8 mouse cellular contexts compared by ENCODE assay signal in genomic region chr10:25250108-25250507, GRCm38 (mm10). TPM values are rescaled to one million over a fixed set of nuclear protein-coding genes. Genes with fewer than 3 reads are reported as not detected.
DNase-seq lines count a peak whose midpoint lies in the region; ATAC-seq and TF ChIP-seq lines count a peak whose summit lies in the region.

No protein-coding gene starts in this region.

- intact Hi-C loops in left cerebral cortex, postnatal 4 days (cut with DNase I) = no loop called here

- H3K4me1 ChIP-seq in forebrain, embryonic 11.5 days (replicated peaks; ENCODE audit: control insufficient read depth, insufficient read depth, low read length) = no peaks in the 10 kb centered on the region
- H3K4me1 ChIP-seq in hindbrain, embryonic 14.5 days (replicated peaks; ENCODE audit: control insufficient read depth, insufficient read depth, low read length) = no peaks in the 10 kb centered on the region
- no peaks in the 10 kb centered on the region for H3K4me1 ChIP-seq in midbrain, embryonic 15.5 days
- no peaks in the 10 kb centered on the region for H3K4me1 ChIP-seq in thymus, adult 2 months (replicated peaks; ENCODE audit: control insufficient read depth, insufficient read depth, low read length)

- DNase-seq in urinary bladder, postnatal 25 days (ENCODE audit: low spot score) = peak; percentile 54
- DNase-seq in urinary bladder, adult 2 months (ENCODE audit: low spot score) = no peak
- DNase-seq in c-Kit-positive CD71-positive TER-119-negative erythroid progenitor cells, embryonic 14.5 days (ENCODE audit: low read depth) = peak; percentile 57
- peak; percentile 85 for DNase-seq in forebrain, embryonic 11.5 days (ENCODE audit: low spot score)
- DNase-seq in hindbrain, embryonic 14.5 days (ENCODE audit: low spot score) = peak; percentile 59
- peak; percentile 73 for DNase-seq in left cerebral cortex, postnatal 4 days
- DNase-seq in thymus, adult 2 months = peak; percentile 55

- H3K4me3 ChIP-seq in forebrain, embryonic 11.5 days (ENCODE audit: low read depth, low read length) = no peak overlapping the region
- H3K4me3 ChIP-seq in hindbrain, embryonic 14.5 days (replicated peaks; ENCODE audit: low read length) = no peak overlapping the region
- H3K4me3 ChIP-seq in midbrain, embryonic 15.5 days = no peak overlapping the region
- H3K4me3 ChIP-seq in thymus, adult 2 months (ENCODE audit: control insufficient read depth, insufficient read depth, low read length) = no peak overlapping the region

- 42% methylated on average over 12 of the region's 12 CpGs for WGBS in forebrain, embryonic 11.5 days
- WGBS in hindbrain, embryonic 14.5 days = 53% methylated on average over 12 of the region's 12 CpGs
- 44% methylated on average over 12 of the region's 12 CpGs for WGBS in midbrain, embryonic 15.5 days
- WGBS in thymus, adult 2 months = 80% methylated on average over 12 of the region's 12 CpGs

- TF ChIP-seq POLR2A in thymus, adult 2 months (IDR thresholded peaks at IDR 0.05; ENCODE audit: control insufficient read depth, extremely low read depth, insufficient read depth, low read length, poor library complexity) = no peak

- peak; percentile 82 for TF ChIP-seq CTCF in thymus, adult 2 months (IDR thresholded peaks at IDR 0.05; ENCODE audit: borderline replicate concordance, control insufficient read depth, extremely low read depth, insufficient read depth, low read length, poor library complexity)

- H3K4me2 ChIP-seq in forebrain, embryonic 11.5 days (ENCODE audit: low read depth, low read length, severe bottlenecking) = no peak overlapping the region
- H3K4me2 ChIP-seq in hindbrain, embryonic 14.5 days (replicated peaks) = no peak overlapping the region
- no peak overlapping the region for H3K4me2 ChIP-seq in midbrain, embryonic 15.5 days

- no peak for ATAC-seq in forebrain, embryonic 11.5 days (replicated peaks; ENCODE audit: low FRiP score)
- 0 out of 2 replicates have a peak, but pooled peaks have one; percentile 24 for ATAC-seq in hindbrain, embryonic 14.5 days (ENCODE audit: low FRiP score)
- ATAC-seq in midbrain, embryonic 15.5 days (replicated peaks) = peak; percentile 62; the same call in 1 of the 2 replicates

- no peak overlapping the region for H3K27ac ChIP-seq in forebrain, embryonic 11.5 days (ENCODE audit: low read depth, low read length)
- no peak overlapping the region for H3K27ac ChIP-seq in hindbrain, embryonic 14.5 days
- H3K27ac ChIP-seq in midbrain, embryonic 15.5 days = no peak overlapping the region
- H3K27ac ChIP-seq in thymus, adult 2 months (ENCODE audit: control insufficient read depth, insufficient read depth, low read length) = no peak overlapping the region

- H3K9ac ChIP-seq in forebrain, embryonic 11.5 days (ENCODE audit: low read length) = no peak overlapping the region
- no peak overlapping the region for H3K9ac ChIP-seq in hindbrain, embryonic 14.5 days
- no peak overlapping the region for H3K9ac ChIP-seq in midbrain, embryonic 15.5 days

- no peaks in the 10 kb centered on the region for H3K27me3 ChIP-seq in forebrain, embryonic 11.5 days (ENCODE audit: control insufficient read depth, insufficient read depth, low read length)
- H3K27me3 ChIP-seq in hindbrain, embryonic 14.5 days (ENCODE audit: control insufficient read depth, insufficient read depth, low read length) = no peaks in the 10 kb centered on the region
- H3K27me3 ChIP-seq in midbrain, embryonic 15.5 days (replicated peaks) = no peaks in the 10 kb centered on the region
- no peaks in the 10 kb centered on the region for H3K27me3 ChIP-seq in thymus, adult 2 months (ENCODE audit: control insufficient read depth, insufficient read depth, low read length)

- no peaks in the 10 kb centered on the region for H3K9me3 ChIP-seq in forebrain, embryonic 11.5 days (ENCODE audit: control insufficient read depth, low read length)
- no peaks in the 10 kb centered on the region for H3K9me3 ChIP-seq in hindbrain, embryonic 14.5 days (ENCODE audit: control insufficient read depth, low read length)
- no peaks in the 10 kb centered on the region for H3K9me3 ChIP-seq in midbrain, embryonic 15.5 days

- no peaks in the 10 kb centered on the region for H3K36me3 ChIP-seq in forebrain, embryonic 11.5 days (ENCODE audit: control insufficient read depth, insufficient read depth, low read length)
- no peaks in the 10 kb centered on the region for H3K36me3 ChIP-seq in hindbrain, embryonic 14.5 days (replicated peaks; ENCODE audit: control insufficient read depth, insufficient read depth)
- H3K36me3 ChIP-seq in midbrain, embryonic 15.5 days (replicated peaks) = no peaks in the 10 kb centered on the region
- H3K36me3 ChIP-seq in thymus, adult 2 months (ENCODE audit: control insufficient read depth, insufficient read depth, low read length) = no peaks in the 10 kb centered on the region

RNA-seq across cellular contexts. Expression of gene Akap7, which starts 57.6 kb away (rescaled TPM):
- polyA plus RNA-seq in urinary bladder, adult 2 months (2012; rRNA removed) = 30.8 and 35.7 TPM in 2 replicates
- polyA plus RNA-seq in forebrain, embryonic 11.5 days (2014; fragmentation: Nextera tagmentation; extraction: Ambion mirVana) = 16.2 and 19.2 TPM in 2 replicates
- 48.8 and 56.7 TPM in 2 replicates for polyA plus RNA-seq in hindbrain, embryonic 14.5 days (2014; fragmentation: Nextera tagmentation; extraction: Ambion mirVana)
- 100 to 1,000 TPM; 146 to 153 TPM for total RNA-seq in left cerebral cortex, postnatal 4 days (2021)
- 38.5 and 42.4 TPM in 2 replicates for polyA plus RNA-seq in midbrain, embryonic 15.5 days (2015; fragmentation: Nextera tagmentation; extraction: Ambion mirVana)
- 0.73 and 1.8 TPM in 2 replicates for polyA plus RNA-seq in thymus, adult 2 months (2012; rRNA removed)
